Mouse (Mus musculus) liver, postnatal 0 days (tissue): ENCODE data around the gene Rngtt. TPM values are rescaled to one million over a fixed set of nuclear protein-coding genes. Genes with fewer than 3 reads are reported as not detected.
A peak's percentile ranks its signal among the peaks of the same experiment; 100 is the strongest.

ENCODE experiments used
- ATAC-seq: fragments of 200-750 bp; cut with Nextera tagmentation; 2 replicates; pipeline ENCODE4 v1.8.0; 2017; ENCODE audit warnings: mild to moderate bottlenecking, moderate library complexity
- DNase-seq: peaks from one replicate; pipeline ENCODE4 v3.0.0-alpha.2; 2016
- H3K27ac ChIP-seq: fragments of 300-500 bp; sonication (generic); 2 replicates; pipeline ENCODE4 v1.5.1; 2014; ENCODE audit warnings: antibody characterized with exemption, moderate library complexity, mild to moderate bottlenecking, low read depth
- H3K27me3 ChIP-seq: fragments of 300-500 bp; sonication (generic); 2 replicates; pipeline ENCODE4 v1.6.1; 2014; ENCODE audit warnings: low read length, control low read depth, mixed read lengths; ENCODE audit not compliant: insufficient read depth
- H3K36me3 ChIP-seq: fragments of 300-500 bp; sonication (generic); replicated peaks from 2 replicates; pipeline ENCODE4 v1.6.1; 2014; ENCODE audit warnings: mild to moderate bottlenecking, control low read depth, low read length, moderate library complexity, mixed read lengths; ENCODE audit not compliant: insufficient read depth
- H3K4me1 ChIP-seq: fragments of 300-500 bp; sonication (generic); 2 replicates; pipeline ENCODE4 v1.6.1; 2014; ENCODE audit warnings: antibody characterized with exemption, mild to moderate bottlenecking, control low read depth; ENCODE audit not compliant: insufficient read depth
- H3K4me2 ChIP-seq: fragments of 300-500 bp; sonication (generic); 2 replicates; pipeline ENCODE4 v1.6.1; 2014; ENCODE audit warnings: low read depth, mild to moderate bottlenecking, low read length, moderate library complexity, mixed read lengths
- H3K4me3 ChIP-seq: fragments of 300-500 bp; sonication (generic); 2 replicates; pipeline ENCODE4 v1.5.1; 2014; ENCODE audit warnings: low read depth, low read length
- H3K9ac ChIP-seq: fragments of 300-500 bp; sonication (generic); replicated peaks from 2 replicates; pipeline ENCODE4 v1.6.1; 2014; ENCODE audit warnings: mild to moderate bottlenecking, moderate library complexity
- H3K9me3 ChIP-seq: fragments of 300-500 bp; sonication (generic); 2 replicates; pipeline ENCODE4 v1.6.1; 2016; ENCODE audit warnings: mild to moderate bottlenecking, control low read depth, low read length, mixed read lengths
- CTCF ChIP-seq: sonication (generic); IDR thresholded peaks from 2 replicates; pipeline ENCODE4 v1.5.1; 2016; ENCODE audit warnings: antibody characterized with exemption, low read depth
- EP300 ChIP-seq: IDR thresholded peaks from 2 replicates; pipeline ENCODE4 v1.6.1; 2016; ENCODE audit warnings: antibody characterized with exemption, low read depth, mild to moderate bottlenecking
- WGBS: fragments of 180-500 bp; shearing (Covaris S2); extraction: QIAGEN DNeasy Blood & Tissue Kit; methylation state at CpG from one replicate; pipeline ENCODE4 v1.1.7; 2014; ENCODE audit not compliant: insufficient replicate concordance; 5-methylcytosine and 5-hydroxymethylcytosine counted together
- polyA plus RNA-seq: library from polyadenylated mRNA; unstranded; fragments of >200 nt; fragmentation: Nextera tagmentation; extraction: Ambion mirVana; gene quantifications from 2 replicates; pipeline ENCODE4 v1.2.1, GENCODE M21; 2015

Rngtt gene
- polyA plus RNA-seq, 1 experiment from 2014 or later: 9.3 TPM

- no peak overlapping the region for H3K4me3 ChIP-seq
- WGBS: 88% methylated on average over 1 of the region's 1 CpGs
- no peak overlapping the region for H3K9ac ChIP-seq
- no peaks in the 10 kb centered on the region for H3K9me3 ChIP-seq
- DNase-seq (no peak), ATAC-seq (no peak)
- TF ChIP-seq CTCF: no peak
- H3K4me2 ChIP-seq: no peak overlapping the region
- no peaks in the 10 kb centered on the region for H3K27me3 ChIP-seq
- peaks cover 36% of the 10 kb centered on the region for H3K36me3 ChIP-seq
- H3K4me1 ChIP-seq: no peaks in the 10 kb centered on the region
- H3K27ac ChIP-seq: no peak overlapping the region
Observed at GRCm38 (mm10) chr4:33332956-33333455, 22.9 kb downstream of the Rngtt start.

DNA sequence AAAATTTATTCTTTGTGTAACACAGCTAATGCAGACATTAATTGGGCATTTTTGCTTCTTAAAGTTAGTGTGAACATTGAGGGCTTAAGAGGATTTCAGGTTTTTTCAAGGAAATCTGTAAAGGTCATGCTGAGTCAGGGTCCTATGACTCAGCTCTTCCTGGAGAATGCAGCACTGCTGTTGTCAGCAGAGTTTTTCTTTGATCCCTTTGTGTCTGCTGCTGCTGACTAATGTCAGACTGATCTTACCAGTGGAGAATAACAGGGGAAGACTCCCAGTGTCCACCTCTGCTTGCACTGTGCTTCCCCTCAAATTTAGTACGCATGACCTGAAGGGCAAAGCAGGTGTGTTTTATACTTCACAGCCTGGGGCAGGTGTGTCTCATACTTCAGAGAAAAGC, 27.9 kb downstream of the Rngtt start:
- ATAC-seq (peak; percentile 76), DNase-seq (peak; percentile 31)
- TF ChIP-seq CTCF: no peak
- TF ChIP-seq EP300: peak; percentile 77
- peaks cover 3% of the 10 kb centered on the region; the same call in 1 of the 2 replicates for H3K4me1 ChIP-seq
- no peak overlapping the region for H3K4me2 ChIP-seq
- 90% methylated on average over 1 of the region's 1 CpGs for WGBS
- no peak overlapping the region for H3K4me3 ChIP-seq
- H3K9ac ChIP-seq: no peak overlapping the region
- H3K27ac ChIP-seq: peak overlapping the region; percentile 79
- no peaks in the 10 kb centered on the region for H3K27me3 ChIP-seq
- H3K36me3 ChIP-seq: peaks cover 32% of the 10 kb centered on the region
- H3K9me3 ChIP-seq: no peaks in the 10 kb centered on the region

- Histone ChIP-seq H3K4me2 (peak overlapping the region; percentile 26; the same call in 1 of the 2 replicates), H3K9ac (no peak overlapping the region), H3K27me3 (no peaks in the 10 kb centered on the region), H3K9me3 (no peaks in the 10 kb centered on the region), H3K36me3 (peaks cover 24% of the 10 kb centered on the region), H3K27ac (peak overlapping the region; percentile 75), H3K4me3 (no peak overlapping the region), H3K4me1 (peaks cover 10% of the 10 kb centered on the region)
- peak; percentile 39 for ATAC-seq
- WGBS: 86% methylated on average over 7 of the region's 7 CpGs
- DNase-seq: no peak
- no peak for TF ChIP-seq EP300
- peak; percentile 43 for TF ChIP-seq CTCF
Observed at GRCm38 (mm10) chr4:33342877-33343731, 33.0 kb downstream of the Rngtt start.

- H3K27me3 ChIP-seq: no peaks in the 10 kb centered on the region
- H3K27ac ChIP-seq: peak overlapping the region; percentile 75
- no peaks in the 10 kb centered on the region for H3K9me3 ChIP-seq
- no peak overlapping the region for H3K4me3 ChIP-seq
- H3K4me2 ChIP-seq: peak overlapping the region; percentile 30
- peak; percentile 99 for ATAC-seq
- peaks cover 10% of the 10 kb centered on the region for H3K4me1 ChIP-seq
- TF ChIP-seq CTCF: peak; percentile 62
- peak; percentile 94 for TF ChIP-seq EP300
- 60% methylated on average over 6 of the region's 6 CpGs for WGBS
- no peak overlapping the region for H3K9ac ChIP-seq
- peaks cover 19% of the 10 kb centered on the region for H3K36me3 ChIP-seq
- DNase-seq: peak; percentile 68
Observed at GRCm38 (mm10) chr4:33343732-33344057, 33.6 kb downstream of the Rngtt start.

DNA sequence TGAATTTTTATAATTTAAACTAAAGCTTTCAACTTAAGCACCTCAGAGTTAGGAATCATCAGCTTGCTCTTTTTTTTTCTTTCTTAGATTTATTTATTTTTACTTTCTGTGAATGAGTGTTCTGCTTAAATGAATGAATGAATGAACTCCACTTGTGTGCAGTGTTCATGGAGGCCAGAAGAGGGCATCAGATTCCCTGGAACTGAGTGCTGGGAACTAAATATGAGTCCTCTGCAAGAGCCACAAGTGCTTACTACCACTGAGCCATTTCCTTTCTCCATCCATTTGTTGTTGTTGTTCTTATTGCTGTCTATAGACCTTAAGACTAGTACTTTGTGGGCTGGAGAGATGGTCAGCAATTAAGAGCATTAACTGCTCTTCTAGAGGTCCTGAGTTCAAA, 53.3 kb downstream of the Rngtt start:
- no peak for DNase-seq
- Histone ChIP-seq H3K9me3 (no peaks in the 10 kb centered on the region), H3K36me3 (peaks cover 8% of the 10 kb centered on the region), H3K27ac (no peak overlapping the region), H3K27me3 (no peaks in the 10 kb centered on the region), H3K4me3 (no peak overlapping the region), H3K4me2 (no peak overlapping the region), H3K9ac (no peak overlapping the region), H3K4me1 (no peaks in the 10 kb centered on the region)
- no peak for ATAC-seq
- TF ChIP-seq EP300: no peak
- peak; percentile 40 for TF ChIP-seq CTCF

- peaks cover 4% of the 10 kb centered on the region; the same call in 1 of the 2 replicates for H3K4me1 ChIP-seq
- H3K9me3 ChIP-seq: no peaks in the 10 kb centered on the region
- H3K27me3 ChIP-seq: no peaks in the 10 kb centered on the region
- TF ChIP-seq EP300: no peak
- no peak for TF ChIP-seq CTCF
- no peak overlapping the region for H3K27ac ChIP-seq
- H3K36me3 ChIP-seq: peaks cover 8% of the 10 kb centered on the region; the same call in 1 of the 2 replicates
- no peak overlapping the region for H3K4me2 ChIP-seq
- WGBS: 75% methylated on average over 6 of the region's 6 CpGs
- DNase-seq: no peak
- no peak overlapping the region for H3K4me3 ChIP-seq
- no peak overlapping the region for H3K9ac ChIP-seq
- ATAC-seq: no peak
Observed at GRCm38 (mm10) chr4:33374916-33375315, 64.8 kb downstream of the Rngtt start.
